ENCODE assay signal across 14 mouse cellular contexts in genomic region chr13:113888704-113889103, GRCm38 (mm10).
A peak's percentile ranks its signal among the peaks of the same experiment; 100 is the strongest.
DNase-seq lines count a peak whose midpoint lies in the region; ATAC-seq lines count a peak whose summit lies in the region.
"Had no signal": no experiment of that assay in that cellular context is flagged by ENCODE, and none has a peak within 500 bp of the region (broad histone marks: within the 10 kb centered on the region; RNA-seq: fewer than 3 reads in every experiment).

No protein-coding gene starts in this region.

- H3K36me3 ChIP-seq in forebrain, embryonic 12.5 days (replicated peaks) = no peaks in the 10 kb centered on the region
- H3K36me3 ChIP-seq in limb, embryonic 10.5 days = no peaks in the 10 kb centered on the region
- H3K36me3 ChIP-seq in neural tube, embryonic 14.5 days (ENCODE audit: control insufficient read depth, insufficient read depth, low read length) = no peaks in the 10 kb centered on the region
- H3K36me3 ChIP-seq: limb, embryonic 15.5 days had no signal

- H3K4me3 ChIP-seq in forebrain, embryonic 12.5 days (replicated peaks) = no peak overlapping the region
- no peak overlapping the region for H3K4me3 ChIP-seq in limb, embryonic 10.5 days
- no peak overlapping the region for H3K4me3 ChIP-seq in neural tube, embryonic 14.5 days (ENCODE audit: low read depth, low read length)
- H3K4me3 ChIP-seq: heart, adult 2 months; limb, embryonic 15.5 days had no signal

- peak; percentile 26 for DNase-seq in embryo, embryonic 10.5 days (ENCODE audit: low spot score)
- DNase-seq in embryo, embryonic 11 days = no peak
- peak; percentile 39 for DNase-seq in limb, embryonic 10.5 days (ENCODE audit: low spot score)
- no peak for DNase-seq in urinary bladder, postnatal 10 days (ENCODE audit: low spot score)
- DNase-seq in lung, postnatal 10 days = no peak
- DNase-seq: adrenal gland, adult 2 months; cerebellum, adult 11-12 months; heart, adult 2 months; lung, postnatal 14 days; thymus, adult 18-20 months had no signal

- H3K27me3 ChIP-seq in forebrain, embryonic 12.5 days = 0 out of 2 replicates have a peak, but pooled peaks cover 10% of the 10 kb centered on the region
- no peaks in the 10 kb centered on the region for H3K27me3 ChIP-seq in limb, embryonic 10.5 days (ENCODE audit: low read depth, poor library complexity, severe bottlenecking)
- no peaks in the 10 kb centered on the region for H3K27me3 ChIP-seq in neural tube, embryonic 14.5 days (ENCODE audit: control insufficient read depth, insufficient read depth, low read length)
- H3K27me3 ChIP-seq: limb, embryonic 15.5 days had no signal

- no peak overlapping the region for H3K27ac ChIP-seq in forebrain, embryonic 12.5 days
- H3K27ac ChIP-seq in limb, embryonic 10.5 days = no peak overlapping the region
- H3K27ac ChIP-seq in neural tube, embryonic 14.5 days (ENCODE audit: low read depth, low read length) = no peak overlapping the region
- H3K27ac ChIP-seq: heart, adult 2 months; limb, embryonic 15.5 days had no signal

- H3K4me2 ChIP-seq in forebrain, embryonic 12.5 days = peak overlapping the region; percentile 30
- no peak overlapping the region for H3K4me2 ChIP-seq in neural tube, embryonic 14.5 days (ENCODE audit: low read depth, low read length)
- H3K4me2 ChIP-seq: limb, embryonic 15.5 days had no signal

- peak overlapping the region; percentile 27; the same call in 1 of the 2 replicates for H3K9ac ChIP-seq in forebrain, embryonic 12.5 days
- H3K9ac ChIP-seq in neural tube, embryonic 14.5 days (replicated peaks; ENCODE audit: low read depth, low read length) = 0 out of 2 replicates have a peak overlapping the region, but pooled peaks have one; percentile 2
- H3K9ac ChIP-seq: limb, embryonic 15.5 days had no signal

- peak; percentile 55; the same call in 1 of the 2 replicates for ATAC-seq in forebrain, embryonic 12.5 days (ENCODE audit: low FRiP score)
- ATAC-seq in neural tube, embryonic 14.5 days (ENCODE audit: low read depth) = 0 out of 2 replicates have a peak, but pooled peaks have one; percentile 33
- no peak for ATAC-seq in activated CD4-positive, CD25-positive, alpha-beta regulatory T cell, adult 4 months

- peaks cover 43% of the 10 kb centered on the region for H3K4me1 ChIP-seq in forebrain, embryonic 12.5 days
- H3K4me1 ChIP-seq in limb, embryonic 10.5 days = peaks cover 31% of the 10 kb centered on the region
- H3K4me1 ChIP-seq in neural tube, embryonic 14.5 days (ENCODE audit: control insufficient read depth, insufficient read depth, low read length) = 0 out of 2 replicates have a peak, but pooled peaks cover 12% of the 10 kb centered on the region

- H3K9me3 ChIP-seq in forebrain, embryonic 12.5 days = no peaks in the 10 kb centered on the region
- H3K9me3 ChIP-seq in limb, embryonic 10.5 days (replicated peaks) = no peaks in the 10 kb centered on the region
- no peaks in the 10 kb centered on the region for H3K9me3 ChIP-seq in neural tube, embryonic 14.5 days (ENCODE audit: control insufficient read depth, low read length)
- H3K9me3 ChIP-seq: limb, embryonic 15.5 days had no signal

- 21% methylated on average over 16 of the region's 16 CpGs for WGBS in forebrain, embryonic 12.5 days
- 65% methylated on average over 16 of the region's 16 CpGs for WGBS in limb, embryonic 10.5 days
- 45% methylated on average over 16 of the region's 16 CpGs for WGBS in neural tube, embryonic 14.5 days

Comparison
In these comparisons a context has a peak if more than half of its experiments do, and no peak if none do; other contexts are left out.
1. DNase-seq: peak in embryo, embryonic 10.5 days (single experiment) and limb, embryonic 10.5 days (single experiment); none in embryo, embryonic 11 days (single experiment), urinary bladder, postnatal 10 days (single experiment) and lung, postnatal 10 days (single experiment).